Mouse (Mus musculus): ENCODE results near the gene Trhr2.

The Trhr2 gene

GRCm38 (mm10) chr8:122309272-122309671 lies 51.3 kb downstream of the Trhr2 start:
- DNase-seq (ENCODE audit: extremely low spot score, low read depth, low spot score) = no peak

GRCm38 (mm10) chr8:122307836-122308235 lies 52.7 kb downstream of the Trhr2 start:
- DNase-seq (ENCODE audit: extremely low spot score, low read depth, low spot score) = no peak
